Mouse (Mus musculus) liver, embryonic 14.5 days (tissue): ENCODE measurements around the gene Braf.

Experiments
- CTCF ChIP-seq: IDR thresholded peaks from 2 replicates; pipeline ENCODE4 v1.5.1; 2016; ENCODE audit warnings: antibody characterized with exemption, low read depth, control low read depth
- EP300 ChIP-seq: IDR thresholded peaks from 2 replicates; pipeline ENCODE4 v1.6.1; 2016; ENCODE audit warnings: antibody characterized with exemption, low read depth

- TF ChIP-seq CTCF = no peak
- no peak for TF ChIP-seq EP300
These were observed 123.4 kb downstream of the Braf start for GRCm38 (mm10) chr6:39601828-39602227.
